Mouse (Mus musculus): ENCODE measurements at regions not wholly inside any gene's neighbourhood (a gene's known extent, or its start where the extent isn't known, plus 50 kb on each side); places are given as distances from the start of the nearest gene placed in this dataset.

DNA sequence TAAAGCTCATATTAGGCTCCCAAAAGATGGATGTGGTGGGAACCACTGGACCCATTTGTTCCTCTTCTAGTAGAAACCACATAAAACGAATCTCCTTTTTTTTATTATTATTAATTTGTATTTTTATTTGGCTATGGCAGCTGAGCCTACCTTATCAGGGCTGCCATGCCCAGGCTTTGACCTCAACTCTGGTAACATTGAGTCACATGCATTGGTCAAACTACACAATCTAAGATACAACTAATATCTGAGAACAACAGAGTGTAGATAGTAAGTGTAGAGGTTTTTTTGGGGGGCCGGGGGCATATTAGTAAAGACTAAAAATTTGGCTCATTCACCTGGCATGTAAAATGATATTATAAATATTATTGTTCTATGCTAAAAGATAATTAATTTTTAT lies 188.6 kb upstream of the Fam240b start:
- peak; percentile 2 for DNase-seq (ENCODE audit: extremely low read depth, low read depth)

Data from MEL-GATA-1-ER (cell line).